Mouse (Mus musculus): ENCODE data around the gene Gm20458. TPM values are rescaled to one million over a fixed set of nuclear protein-coding genes. Genes with fewer than 3 reads are reported as not detected.

Gene Gm20458
- 1 to 10 TPM; 3.8 to 6.5 TPM for total RNA-seq (2021)
- long read RNA-seq, experiment 1, partial matches to known transcripts: 0 of 1 reads
- long read RNA-seq, experiment 1, other reads (novel, unspliced or antisense): 1 of 1 reads
- long read RNA-seq, experiment 2, partial matches to known transcripts: 0 of 3 reads
- long read RNA-seq, experiment 2, other reads (novel, unspliced or antisense): 3 of 3 reads

- peak; percentile 98 for DNase-seq (ENCODE audit: low spot score)
These were observed at the start of gene Gm20458 for GRCm38 (mm10) chr2:164460745-164461551. Gene Gm20458, plus strand, starts transcription at chr2:164460967.

DNA sequence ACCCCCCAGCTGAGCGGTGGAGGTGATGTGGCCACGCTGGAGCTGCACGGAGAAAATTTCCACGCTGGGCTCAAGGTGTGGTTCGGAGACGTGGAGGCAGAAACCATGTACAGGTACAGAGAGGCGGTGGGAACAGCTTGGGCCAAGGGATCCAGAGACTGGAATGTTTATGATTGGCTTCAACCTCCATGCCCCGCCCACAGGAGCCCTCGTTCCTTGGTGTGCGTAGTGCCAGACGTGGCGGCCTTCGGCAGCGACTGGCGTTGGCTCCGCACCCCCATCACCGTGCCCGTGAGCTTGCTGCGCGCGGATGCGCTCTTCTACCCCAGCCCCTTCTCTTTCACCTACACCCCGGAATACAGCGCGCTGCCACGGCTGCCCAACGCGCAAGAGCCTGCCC lies 46.6 kb upstream of the Gm20458 start:
- DNase-seq (ENCODE audit: low spot score): no peak

DNA sequence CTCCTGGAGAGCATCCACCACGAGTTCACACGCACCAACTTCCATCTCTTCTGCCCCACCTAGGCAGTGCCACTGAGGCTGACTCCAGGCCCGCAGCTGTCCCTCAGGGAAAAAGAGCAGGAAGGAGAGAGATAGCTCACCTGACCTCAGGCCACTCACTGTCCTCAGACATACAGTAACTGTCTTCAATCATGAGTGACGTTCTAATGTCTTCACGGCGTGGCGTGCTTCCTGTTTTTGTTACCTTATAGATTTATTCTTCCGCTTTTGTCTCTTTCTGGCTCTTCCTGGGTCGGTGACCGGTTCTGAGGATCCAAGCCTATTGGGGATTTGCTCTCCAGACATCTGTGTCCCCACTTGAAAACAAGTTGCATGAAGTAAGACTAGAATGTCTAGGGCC lies 46.2 kb upstream of the Gm20458 start:
- DNase-seq (ENCODE audit: low spot score): no peak

GRCm38 (mm10) chr2:164417198-164417597 lies 43.6 kb upstream of the Gm20458 start:
- DNase-seq (ENCODE audit: low spot score): no peak

GRCm38 (mm10) chr2:164418308-164418875 lies 42.4 kb upstream of the Gm20458 start:
- DNase-seq (ENCODE audit: low spot score): no peak

GRCm38 (mm10) chr2:164419489-164419888 lies 41.3 kb upstream of the Gm20458 start:
- no peak for DNase-seq (ENCODE audit: low spot score)

DNA sequence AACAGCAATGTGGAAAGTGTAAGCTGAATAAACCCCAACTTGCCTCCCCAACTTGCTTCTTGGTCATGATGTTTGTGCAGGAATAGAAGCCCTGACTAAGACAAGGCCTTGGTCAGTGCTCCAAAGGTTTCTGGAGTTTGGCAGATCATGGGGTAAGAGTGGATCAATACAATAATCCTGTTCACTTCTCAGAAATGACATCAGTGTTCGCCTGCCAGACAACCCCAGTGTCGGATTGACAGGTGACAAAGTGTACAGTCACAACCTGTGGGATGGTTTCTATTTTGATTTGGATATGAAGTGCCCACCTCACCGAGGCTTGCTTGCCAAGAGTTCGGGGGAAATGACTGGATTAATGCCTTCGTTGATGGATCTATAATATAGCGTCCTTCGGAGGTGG lies 39.5 kb upstream of the Gm20458 start:
- no peak for DNase-seq (ENCODE audit: low spot score)

DNA sequence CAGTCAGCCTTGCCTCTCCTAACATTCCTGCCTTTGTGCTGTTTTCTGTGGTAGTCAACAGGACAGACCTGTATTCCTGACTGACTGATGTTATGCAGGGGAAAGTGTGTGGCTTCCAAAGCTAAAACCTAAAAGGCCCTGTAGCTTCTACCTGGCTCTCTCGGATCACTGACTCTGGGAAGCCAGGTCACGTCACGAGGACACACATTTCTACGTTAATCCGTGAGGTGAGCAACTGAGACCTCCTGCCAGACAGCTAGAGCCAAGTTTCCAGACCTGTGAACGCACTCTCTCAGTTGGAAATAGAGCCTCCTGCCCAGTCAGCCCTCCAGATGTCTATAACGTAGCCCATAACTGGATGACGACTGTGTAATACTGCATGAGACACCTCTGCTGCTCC lies 38.8 kb upstream of the Gm20458 start:
- no peak for DNase-seq (ENCODE audit: low spot score)

DNA sequence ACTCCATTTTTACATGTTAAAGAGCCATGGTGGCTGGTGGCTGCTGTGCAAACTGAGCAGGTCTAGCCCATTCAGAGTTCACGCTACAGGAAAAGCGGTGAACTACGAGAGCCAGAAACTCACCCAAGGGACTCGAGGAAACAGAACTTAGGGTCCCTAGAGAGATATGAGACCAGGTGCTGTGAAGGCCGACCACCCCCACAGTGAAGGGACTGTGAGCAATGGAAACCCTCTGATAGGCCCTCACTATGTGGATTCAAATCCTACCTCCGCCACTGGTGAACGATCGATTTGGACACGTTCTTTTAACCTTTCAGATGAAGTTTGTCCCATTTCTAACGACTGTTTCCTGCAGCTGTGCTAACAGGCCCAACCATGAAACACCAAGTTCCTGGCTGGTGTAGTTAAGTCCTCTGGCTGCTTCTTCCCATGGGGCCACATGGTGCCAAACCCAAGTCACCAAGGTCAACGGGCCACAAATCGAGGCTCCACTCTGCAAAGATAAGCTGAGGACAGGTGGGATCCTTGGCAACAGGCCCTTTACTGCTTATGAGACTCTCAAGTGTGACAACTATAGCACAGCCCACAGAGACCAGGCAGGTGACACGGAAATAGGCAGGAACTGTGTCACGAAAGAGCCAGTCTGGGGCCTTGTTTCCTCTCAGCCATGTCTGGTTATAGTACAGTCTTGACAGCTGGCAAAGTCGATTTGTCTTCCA lies 37.9 kb upstream of the Gm20458 start:
- DNase-seq (ENCODE audit: low spot score): no peak

DNA sequence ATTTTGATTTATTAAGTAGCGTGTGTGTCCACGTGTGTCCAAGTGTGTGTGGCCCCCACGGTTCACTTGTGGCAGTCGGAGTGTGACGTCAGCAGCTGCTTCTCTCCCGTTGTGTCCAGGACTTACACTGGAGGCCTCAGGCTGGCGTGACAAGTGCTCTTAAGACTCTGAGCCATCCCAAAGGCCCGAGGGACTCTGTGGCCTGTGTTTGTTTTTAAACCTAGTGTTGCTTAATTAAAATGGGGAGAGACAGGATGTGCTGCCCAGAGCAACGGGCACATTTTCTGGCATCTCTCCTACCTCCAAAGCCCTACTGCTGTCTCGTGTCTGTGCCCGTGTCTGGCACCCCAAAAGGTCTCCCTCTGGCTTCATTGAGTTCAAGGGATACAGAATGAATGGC lies 37.3 kb upstream of the Gm20458 start:
- peak; percentile 47 for DNase-seq (ENCODE audit: low spot score)

DNA sequence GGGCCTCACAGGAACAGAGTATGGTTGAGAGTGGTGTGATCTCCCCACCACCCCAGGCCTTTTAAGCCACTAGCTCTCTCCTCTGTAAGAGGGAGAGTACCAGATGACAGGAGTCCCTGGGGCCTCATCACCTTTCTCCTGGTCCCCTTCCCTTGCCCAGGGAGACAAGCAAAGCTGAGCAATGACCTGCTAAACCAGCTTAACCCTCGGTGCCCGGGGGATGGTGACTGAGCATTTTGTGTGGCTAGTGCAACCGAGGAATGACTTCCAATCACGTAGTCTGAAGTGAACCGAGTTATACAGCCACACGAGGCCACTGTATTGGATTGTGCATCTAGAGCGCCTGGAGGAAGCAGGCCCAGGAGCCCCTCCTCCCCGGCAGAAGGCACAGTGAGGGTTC lies 36.4 kb upstream of the Gm20458 start:
- DNase-seq (ENCODE audit: low spot score): no peak

DNA sequence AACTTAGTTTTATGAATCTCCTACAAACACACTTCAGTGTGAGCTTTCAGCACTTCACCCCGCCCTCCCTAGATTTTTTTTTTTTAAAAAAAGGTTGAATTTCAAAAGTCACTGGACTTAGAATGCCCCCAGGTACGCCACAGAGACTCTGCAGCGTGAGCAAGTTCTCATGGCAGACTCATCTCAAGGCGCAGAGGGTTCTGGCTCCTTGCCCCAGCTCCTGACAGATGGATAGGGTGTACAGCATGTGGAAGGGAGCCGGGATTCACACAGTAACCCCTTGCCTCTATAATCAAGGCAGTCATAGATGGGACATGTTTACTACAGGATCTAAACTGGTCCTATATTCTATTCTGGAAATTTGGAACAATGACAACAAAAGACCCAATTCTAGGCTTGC lies 35.4 kb upstream of the Gm20458 start:
- DNase-seq (ENCODE audit: low spot score): peak; percentile 56

GRCm38 (mm10) chr2:164426121-164426520 lies 34.6 kb upstream of the Gm20458 start:
- DNase-seq (ENCODE audit: low spot score): no peak

DNA sequence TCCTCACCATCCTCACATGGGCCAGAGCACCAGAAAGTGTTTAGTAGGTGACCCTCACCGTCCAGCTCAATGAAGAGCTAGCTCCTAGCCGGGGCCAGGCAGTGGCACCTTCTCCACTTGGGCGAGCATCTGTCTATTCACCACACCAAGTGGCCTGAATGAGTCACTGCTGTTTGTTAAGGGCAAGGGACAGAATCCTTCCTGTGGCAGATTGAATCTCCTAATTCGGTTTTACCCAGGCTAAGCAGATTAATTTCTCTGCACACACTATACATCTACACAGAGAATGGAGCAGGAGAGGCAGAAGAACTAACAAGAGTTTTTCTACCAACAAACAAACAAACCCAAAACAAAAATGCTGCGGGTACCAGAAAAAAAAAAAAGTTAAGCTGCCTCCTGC lies 33.8 kb upstream of the Gm20458 start:
- DNase-seq (ENCODE audit: low spot score): no peak

- DNase-seq (ENCODE audit: low spot score): no peak
These were observed 32.3 kb upstream of the Gm20458 start for GRCm38 (mm10) chr2:164428451-164428850.

DNA sequence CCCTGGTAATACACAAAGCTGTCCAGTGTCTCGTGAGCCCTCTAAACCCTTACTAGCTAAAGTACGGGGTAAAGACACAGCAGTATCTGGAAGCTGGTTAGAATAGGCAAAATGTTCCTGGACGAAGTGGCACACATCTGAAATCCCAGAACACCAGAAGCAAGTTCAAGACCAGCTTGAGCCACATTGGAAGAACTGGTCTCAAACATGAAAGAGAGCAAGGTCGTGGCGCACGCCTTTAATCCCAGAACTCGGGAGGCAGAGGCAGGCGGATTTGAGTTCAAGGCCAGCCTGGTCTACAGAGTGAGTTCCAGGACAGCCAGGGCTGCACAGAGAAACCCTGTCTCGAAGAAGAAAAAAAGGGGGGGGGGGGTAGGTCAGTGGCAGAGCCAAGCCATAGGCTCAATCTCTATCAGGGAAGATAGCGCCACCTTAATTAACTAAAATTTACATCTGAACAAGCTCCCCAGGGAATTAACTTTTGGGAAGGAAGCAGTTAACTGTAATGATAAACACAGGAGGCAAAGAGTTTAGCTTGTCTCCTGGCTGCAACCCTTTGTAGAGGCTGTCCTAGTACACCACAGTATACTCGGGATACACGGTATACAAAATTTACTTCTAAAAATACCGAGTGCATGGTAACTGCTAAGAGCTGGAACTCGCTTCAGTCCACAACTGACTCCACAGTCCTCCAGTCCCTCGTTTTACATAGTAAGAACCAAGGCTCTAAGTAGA lies 30.7 kb upstream of the Gm20458 start:
- DNase-seq (ENCODE audit: low spot score): no peak

GRCm38 (mm10) chr2:164430697-164431096 lies 30.1 kb upstream of the Gm20458 start:
- no peak for DNase-seq (ENCODE audit: low spot score)

GRCm38 (mm10) chr2:164431676-164432465 lies 28.9 kb upstream of the Gm20458 start:
- no peak for DNase-seq (ENCODE audit: low spot score)

DNA sequence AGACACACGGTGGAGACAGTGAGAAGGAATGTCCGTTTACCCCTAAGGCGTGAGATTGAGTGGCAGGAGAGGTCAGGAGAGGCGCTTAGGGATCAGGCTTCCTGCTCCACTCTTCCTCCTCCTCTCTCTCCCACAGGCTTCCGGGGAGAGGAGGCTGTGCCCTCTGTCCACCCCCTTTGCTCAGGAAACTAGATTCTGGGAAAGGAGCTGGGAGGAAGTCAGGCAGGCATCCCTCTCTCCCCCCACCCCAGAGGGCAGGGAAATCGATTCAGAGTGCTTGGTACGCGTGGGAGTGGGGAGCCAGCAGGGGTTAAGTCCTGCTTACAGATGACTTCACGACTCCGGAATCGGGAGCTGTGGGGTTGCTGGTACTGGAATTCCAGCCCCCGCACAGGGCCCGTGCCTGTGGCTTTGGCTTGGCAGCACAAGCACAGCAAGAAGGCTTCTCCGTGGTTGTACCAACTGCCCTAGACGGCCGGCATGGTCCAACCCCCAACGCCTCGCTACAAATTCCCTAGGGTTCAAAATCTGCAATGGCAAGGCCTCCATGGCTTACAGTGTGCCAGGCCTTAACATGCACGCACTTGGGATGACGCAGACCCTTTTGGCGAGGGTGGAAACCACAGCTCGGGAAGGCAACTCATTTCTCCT lies 28.1 kb upstream of the Gm20458 start:
- DNase-seq (ENCODE audit: low spot score): peak; percentile 66

DNA sequence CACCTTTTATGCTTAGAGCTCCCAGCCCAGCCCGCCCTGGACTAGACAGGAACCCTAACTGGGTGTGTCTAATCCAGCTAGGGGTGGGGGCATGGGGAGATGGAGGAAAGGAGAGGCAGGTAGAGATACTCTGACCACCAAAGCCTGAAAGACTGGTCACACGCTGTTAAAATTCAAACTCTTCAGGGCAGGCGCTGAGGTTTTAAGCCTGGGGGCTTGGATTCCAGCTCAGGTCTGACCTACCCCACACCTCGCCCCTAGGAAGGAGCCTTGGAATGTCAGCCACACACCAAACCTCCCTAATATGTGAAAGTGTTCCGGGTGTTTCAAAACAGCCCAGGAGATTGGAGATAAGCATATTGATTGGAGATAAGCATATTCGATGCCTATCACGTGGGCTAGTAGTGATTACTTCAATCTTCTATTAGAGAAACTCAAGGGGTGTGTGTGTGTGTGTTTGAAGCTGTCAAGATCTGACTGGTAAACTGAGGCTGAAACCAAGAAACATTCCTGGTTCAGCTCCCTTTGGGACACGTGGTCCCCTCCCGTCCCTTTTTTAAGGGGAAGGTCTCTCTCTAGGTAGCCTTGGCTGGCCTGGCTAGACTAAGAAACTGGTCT lies 27.4 kb upstream of the Gm20458 start:
- DNase-seq (ENCODE audit: low spot score): no peak
